Mouse (Mus musculus): ENCODE measurements around the gene Nt5e. TPM values are rescaled to one million over a fixed set of nuclear protein-coding genes. Genes with fewer than 3 reads are reported as not detected.

Gene Nt5e
- polyA plus RNA-seq, 1 experiment from 2014 or later = 1.3 TPM

GRCm38 (mm10) chr9:88335839-88336238, 8.8 kb downstream of the Nt5e start:
- H3K27me3 ChIP-seq (replicated peaks; ENCODE audit: control insufficient read depth, insufficient read depth, low read length) = no peaks in the 10 kb centered on the region
- no peaks in the 10 kb centered on the region for H3K9me3 ChIP-seq (ENCODE audit: control insufficient read depth, low read length)
- no peak overlapping the region for H3K4me2 ChIP-seq (ENCODE audit: low read length)
- H3K4me1 ChIP-seq (ENCODE audit: control insufficient read depth, insufficient read depth, low read depth, low read length) = no peaks in the 10 kb centered on the region
- ATAC-seq = no peak
- H3K9ac ChIP-seq (ENCODE audit: low read depth, low read length) = no peak overlapping the region
- 78% methylated on average over 2 of the region's 2 CpGs for WGBS
- no peak overlapping the region for H3K27ac ChIP-seq (ENCODE audit: low read depth, low read length)
- H3K36me3 ChIP-seq (ENCODE audit: control insufficient read depth, insufficient read depth, low read length) = no peaks in the 10 kb centered on the region
- no peak overlapping the region for H3K4me3 ChIP-seq (ENCODE audit: low read length)

DNA sequence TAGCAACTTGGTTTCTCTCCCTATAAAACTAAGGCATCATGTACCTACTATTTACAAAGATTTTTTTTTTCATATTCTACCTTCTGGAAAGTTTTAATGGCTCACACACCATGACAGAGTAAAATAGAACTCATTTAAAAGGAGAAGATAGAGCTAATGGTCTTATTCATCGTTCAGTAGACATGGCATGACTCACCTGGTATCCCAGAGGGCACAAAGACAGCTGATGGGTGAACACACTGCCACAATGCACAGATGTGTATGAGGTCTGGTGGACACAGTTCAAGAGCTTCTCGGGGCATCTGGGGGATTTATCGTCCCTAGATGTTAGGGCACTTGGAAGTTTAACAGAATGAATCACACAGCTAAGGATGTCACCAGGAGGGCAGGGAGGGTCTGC, 13.8 kb downstream of the Nt5e start:
- Histone ChIP-seq H3K4me2 (ENCODE audit: low read length) (no peak overlapping the region), H3K4me3 (ENCODE audit: low read length) (no peak overlapping the region), H3K9ac (ENCODE audit: low read depth, low read length) (no peak overlapping the region), H3K4me1 (ENCODE audit: control insufficient read depth, insufficient read depth, low read depth, low read length) (no peaks in the 10 kb centered on the region), H3K27me3 (replicated peaks; ENCODE audit: control insufficient read depth, insufficient read depth, low read length) (no peaks in the 10 kb centered on the region), H3K27ac (ENCODE audit: low read depth, low read length) (no peak overlapping the region), H3K9me3 (ENCODE audit: control insufficient read depth, low read length) (no peaks in the 10 kb centered on the region), H3K36me3 (ENCODE audit: control insufficient read depth, insufficient read depth, low read length) (no peaks in the 10 kb centered on the region)
- WGBS = 93% methylated on average over 3 of the region's 3 CpGs
- ATAC-seq = no peak

- Histone ChIP-seq H3K9me3 (ENCODE audit: control insufficient read depth, low read length) (no peaks in the 10 kb centered on the region), H3K4me2 (ENCODE audit: low read length) (no peak overlapping the region), H3K27ac (ENCODE audit: low read depth, low read length) (no peak overlapping the region), H3K27me3 (replicated peaks; ENCODE audit: control insufficient read depth, insufficient read depth, low read length) (no peaks in the 10 kb centered on the region), H3K4me3 (ENCODE audit: low read length) (no peak overlapping the region), H3K4me1 (ENCODE audit: control insufficient read depth, insufficient read depth, low read depth, low read length) (no peaks in the 10 kb centered on the region), H3K9ac (ENCODE audit: low read depth, low read length) (no peak overlapping the region), H3K36me3 (ENCODE audit: control insufficient read depth, insufficient read depth, low read length) (no peaks in the 10 kb centered on the region)
- ATAC-seq = no peak
- WGBS = 38% methylated on average over 7 of the region's 7 CpGs
Observed at GRCm38 (mm10) chr9:88342241-88342640, 15.2 kb downstream of the Nt5e start.

- no peaks in the 10 kb centered on the region for H3K36me3 ChIP-seq (ENCODE audit: control insufficient read depth, insufficient read depth, low read length)
- no peaks in the 10 kb centered on the region for H3K4me1 ChIP-seq (ENCODE audit: control insufficient read depth, insufficient read depth, low read depth, low read length)
- H3K9me3 ChIP-seq (ENCODE audit: control insufficient read depth, low read length) = no peaks in the 10 kb centered on the region
- H3K4me2 ChIP-seq (ENCODE audit: low read length) = no peak overlapping the region
- no peaks in the 10 kb centered on the region for H3K27me3 ChIP-seq (replicated peaks; ENCODE audit: control insufficient read depth, insufficient read depth, low read length)
- ATAC-seq = no peak
- no peak overlapping the region for H3K27ac ChIP-seq (ENCODE audit: low read depth, low read length)
- 63% methylated on average over 3 of the region's 3 CpGs for WGBS
- H3K9ac ChIP-seq (ENCODE audit: low read depth, low read length) = no peak overlapping the region
- no peak overlapping the region for H3K4me3 ChIP-seq (ENCODE audit: low read length)
Observed at GRCm38 (mm10) chr9:88342701-88343100, 15.7 kb downstream of the Nt5e start.

DNA sequence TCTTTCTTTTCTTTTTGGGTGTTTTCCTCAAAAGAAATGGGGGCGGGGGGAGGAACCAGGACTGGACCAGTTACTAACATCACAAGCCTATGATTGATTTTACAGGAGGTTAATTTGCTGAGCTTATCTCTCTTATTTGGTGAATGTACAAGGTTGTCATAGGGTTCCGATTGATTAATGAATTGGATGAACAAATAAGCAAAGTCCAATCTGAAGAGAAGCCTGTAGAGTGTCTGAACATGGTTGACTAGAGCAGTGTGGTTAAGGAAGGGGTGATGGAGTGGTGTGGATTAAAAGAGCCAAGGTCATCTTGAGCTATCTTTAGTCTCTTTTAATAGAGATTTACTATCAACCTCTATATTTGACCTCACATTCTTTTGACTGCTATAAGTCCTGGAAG, 17.4 kb downstream of the Nt5e start:
- Histone ChIP-seq H3K36me3 (ENCODE audit: control insufficient read depth, insufficient read depth, low read length) (no peaks in the 10 kb centered on the region), H3K4me2 (ENCODE audit: low read length) (no peak overlapping the region), H3K9ac (ENCODE audit: low read depth, low read length) (no peak overlapping the region), H3K9me3 (ENCODE audit: control insufficient read depth, low read length) (no peaks in the 10 kb centered on the region), H3K27me3 (replicated peaks; ENCODE audit: control insufficient read depth, insufficient read depth, low read length) (no peaks in the 10 kb centered on the region), H3K4me1 (ENCODE audit: control insufficient read depth, insufficient read depth, low read depth, low read length) (no peaks in the 10 kb centered on the region), H3K4me3 (ENCODE audit: low read length) (no peak overlapping the region), H3K27ac (ENCODE audit: low read depth, low read length) (no peak overlapping the region)
- ATAC-seq = no peak
- 98% methylated on average over 2 of the region's 2 CpGs for WGBS

- Histone ChIP-seq H3K27me3 (replicated peaks; ENCODE audit: control insufficient read depth, insufficient read depth, low read length) (no peaks in the 10 kb centered on the region), H3K27ac (ENCODE audit: low read depth, low read length) (no peak overlapping the region), H3K4me2 (ENCODE audit: low read length) (no peak overlapping the region), H3K36me3 (ENCODE audit: control insufficient read depth, insufficient read depth, low read length) (no peaks in the 10 kb centered on the region), H3K9ac (ENCODE audit: low read depth, low read length) (no peak overlapping the region), H3K4me3 (ENCODE audit: low read length) (no peak overlapping the region), H3K9me3 (ENCODE audit: control insufficient read depth, low read length) (no peaks in the 10 kb centered on the region), H3K4me1 (ENCODE audit: control insufficient read depth, insufficient read depth, low read depth, low read length) (no peaks in the 10 kb centered on the region)
- WGBS = 76% methylated on average over 5 of the region's 5 CpGs
- ATAC-seq = no peak
Observed at GRCm38 (mm10) chr9:88346857-88347256, 19.9 kb downstream of the Nt5e start.

- H3K36me3 ChIP-seq (ENCODE audit: control insufficient read depth, insufficient read depth, low read length) = no peaks in the 10 kb centered on the region
- no peaks in the 10 kb centered on the region for H3K4me1 ChIP-seq (ENCODE audit: control insufficient read depth, insufficient read depth, low read depth, low read length)
- no peak overlapping the region for H3K4me2 ChIP-seq (ENCODE audit: low read length)
- ATAC-seq = no peak
- no peaks in the 10 kb centered on the region for H3K27me3 ChIP-seq (replicated peaks; ENCODE audit: control insufficient read depth, insufficient read depth, low read length)
- H3K9me3 ChIP-seq (ENCODE audit: control insufficient read depth, low read length) = no peaks in the 10 kb centered on the region
- no peak overlapping the region for H3K9ac ChIP-seq (ENCODE audit: low read depth, low read length)
- no peak overlapping the region for H3K27ac ChIP-seq (ENCODE audit: low read depth, low read length)
- 93% methylated on average over 6 of the region's 6 CpGs for WGBS
- H3K4me3 ChIP-seq (ENCODE audit: low read length) = no peak overlapping the region
Observed at GRCm38 (mm10) chr9:88348623-88349022, 21.6 kb downstream of the Nt5e start.

DNA sequence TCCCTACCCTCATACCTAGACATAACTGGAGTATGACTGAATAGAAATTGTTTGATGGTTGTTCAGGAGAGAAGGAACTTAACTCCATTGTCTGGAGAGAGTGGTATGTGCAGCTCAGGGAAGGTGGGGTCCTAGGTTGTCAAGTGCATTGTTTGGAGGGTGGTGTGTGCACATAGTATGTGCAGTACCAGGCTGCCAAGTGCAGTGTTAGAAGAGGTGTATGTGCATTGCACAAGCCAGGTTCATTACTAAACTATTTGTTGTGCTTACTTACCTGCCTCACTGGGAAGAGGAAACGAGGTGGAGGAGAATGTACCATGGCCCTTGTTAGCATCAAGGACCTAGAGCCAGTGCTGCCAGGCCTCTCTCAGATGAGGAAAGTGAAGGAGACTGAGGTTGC, 23.3 kb downstream of the Nt5e start:
- Histone ChIP-seq H3K4me1 (ENCODE audit: control insufficient read depth, insufficient read depth, low read depth, low read length) (no peaks in the 10 kb centered on the region), H3K36me3 (ENCODE audit: control insufficient read depth, insufficient read depth, low read length) (no peaks in the 10 kb centered on the region), H3K4me3 (ENCODE audit: low read length) (no peak overlapping the region), H3K9me3 (ENCODE audit: control insufficient read depth, low read length) (no peaks in the 10 kb centered on the region), H3K4me2 (ENCODE audit: low read length) (no peak overlapping the region), H3K27ac (ENCODE audit: low read depth, low read length) (no peak overlapping the region), H3K27me3 (replicated peaks; ENCODE audit: control insufficient read depth, insufficient read depth, low read length) (no peaks in the 10 kb centered on the region), H3K9ac (ENCODE audit: low read depth, low read length) (no peak overlapping the region)
- WGBS = 83% methylated on average over 1 of the region's 1 CpGs
- ATAC-seq = no peak

DNA sequence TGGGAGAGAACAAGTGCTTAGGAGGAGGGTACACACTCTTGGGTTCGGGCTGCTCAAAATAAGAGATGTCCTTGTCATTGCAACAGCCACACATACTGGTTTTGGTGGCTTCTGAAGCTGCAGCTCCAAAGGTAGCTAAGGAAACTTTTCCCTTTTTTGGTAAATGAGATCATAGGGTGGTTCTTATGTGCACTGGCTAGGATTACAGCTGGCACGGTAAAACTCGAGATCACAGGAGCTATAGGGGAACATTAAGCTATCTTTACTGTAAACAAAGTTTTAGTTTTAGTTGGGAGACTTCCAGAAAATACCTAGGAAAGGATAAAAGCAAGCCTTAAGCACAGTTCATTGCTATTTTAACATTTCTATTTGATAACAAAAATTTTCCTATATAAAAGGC, 24.2 kb downstream of the Nt5e start:
- Histone ChIP-seq H3K9me3 (ENCODE audit: control insufficient read depth, low read length) (no peaks in the 10 kb centered on the region), H3K36me3 (ENCODE audit: control insufficient read depth, insufficient read depth, low read length) (no peaks in the 10 kb centered on the region), H3K4me3 (ENCODE audit: low read length) (no peak overlapping the region), H3K4me1 (ENCODE audit: control insufficient read depth, insufficient read depth, low read depth, low read length) (no peaks in the 10 kb centered on the region), H3K27ac (ENCODE audit: low read depth, low read length) (no peak overlapping the region), H3K9ac (ENCODE audit: low read depth, low read length) (no peak overlapping the region), H3K27me3 (replicated peaks; ENCODE audit: control insufficient read depth, insufficient read depth, low read length) (no peaks in the 10 kb centered on the region), H3K4me2 (ENCODE audit: low read length) (no peak overlapping the region)
- 82% methylated on average over 3 of the region's 3 CpGs for WGBS
- no peak for ATAC-seq

DNA sequence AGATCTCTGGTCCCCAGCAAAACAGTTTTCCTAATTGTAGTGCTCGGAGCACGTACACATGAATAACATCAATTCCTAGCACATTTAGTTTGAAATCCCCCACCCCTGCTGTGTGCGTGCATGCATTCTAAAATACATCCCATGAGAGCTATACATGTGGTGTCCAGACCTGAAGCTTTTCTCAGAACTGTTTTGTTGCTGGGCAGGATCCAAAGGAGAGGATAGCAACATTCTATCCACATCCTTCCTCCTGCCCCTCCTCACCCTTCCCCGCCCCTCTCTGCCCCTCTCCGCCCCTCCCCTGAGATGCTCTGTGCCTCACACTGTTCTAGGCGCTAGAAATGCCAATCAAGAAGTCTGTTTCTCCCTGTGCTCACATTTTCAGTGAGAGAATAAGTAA, 25.7 kb downstream of the Nt5e start:
- no peak overlapping the region for H3K4me2 ChIP-seq (ENCODE audit: low read length)
- WGBS = 32% methylated on average over 6 of the region's 6 CpGs
- H3K27me3 ChIP-seq (replicated peaks; ENCODE audit: control insufficient read depth, insufficient read depth, low read length) = no peaks in the 10 kb centered on the region
- H3K27ac ChIP-seq (ENCODE audit: low read depth, low read length) = no peak overlapping the region
- no peak overlapping the region; the same call in 1 of the 2 replicates for H3K9ac ChIP-seq (ENCODE audit: low read depth, low read length)
- H3K9me3 ChIP-seq (ENCODE audit: control insufficient read depth, low read length) = no peaks in the 10 kb centered on the region
- peak; percentile 64 for ATAC-seq
- H3K4me1 ChIP-seq (ENCODE audit: control insufficient read depth, insufficient read depth, low read depth, low read length) = no peaks in the 10 kb centered on the region
- no peaks in the 10 kb centered on the region for H3K36me3 ChIP-seq (ENCODE audit: control insufficient read depth, insufficient read depth, low read length)
- H3K4me3 ChIP-seq (ENCODE audit: low read length) = no peak overlapping the region
